Comparison of ENCODE assay signal across 8 mouse cellular contexts in genomic region chr9:21352463-21353372, GRCm38 (mm10). TPM values are rescaled to one million over a fixed set of nuclear protein-coding genes. Genes with fewer than 3 reads are reported as not detected.
DNase-seq lines count a peak whose midpoint lies in the region; ATAC-seq and TF ChIP-seq lines count a peak whose summit lies in the region.

No protein-coding gene starts in this region.

- ATAC-seq in limb, embryonic 11.5 days (ENCODE audit: insufficient number of reproducible peaks, low FRiP score, low TSS enrichment, low read depth), result no peak

- H3K4me3 ChIP-seq in spleen, adult 2 months (ENCODE audit: extremely low read depth, insufficient read depth, insufficient read length), result no peak overlapping the region
- H3K4me3 ChIP-seq in limb, embryonic 11.5 days (ENCODE audit: low read depth, low read length), result no peak overlapping the region

- H3K9me3 ChIP-seq in limb, embryonic 11.5 days (ENCODE audit: control insufficient read depth, low read length), result no peaks in the 10 kb centered on the region

- TF ChIP-seq CTCF in spleen, adult 2 months (IDR thresholded peaks at IDR 0.05; ENCODE audit: extremely low read depth, insufficient read depth, insufficient read length, insufficient replicate concordance), result no peak

- H3K4me2 ChIP-seq in limb, embryonic 11.5 days (ENCODE audit: low read depth, severe bottlenecking), result no peak overlapping the region

- 31% methylated on average over 20 of the region's 20 CpGs for WGBS in spleen, adult 2 months
- WGBS in limb, embryonic 11.5 days, result 43% methylated on average over 20 of the region's 20 CpGs

- H3K4me1 ChIP-seq in spleen, adult 2 months (ENCODE audit: control insufficient read depth, insufficient read depth, insufficient read length), result no peaks in the 10 kb centered on the region
- peaks cover 6% of the 10 kb centered on the region; the same call in 1 of the 2 replicates for H3K4me1 ChIP-seq in limb, embryonic 11.5 days (ENCODE audit: control insufficient read depth, insufficient read depth, low read length)

- TF ChIP-seq POLR2A in spleen, adult 2 months (IDR thresholded peaks at IDR 0.05; ENCODE audit: low read depth, low read length), result no peak

- H3K27me3 ChIP-seq in spleen, adult 2 months (ENCODE audit: control insufficient read depth, insufficient read depth, low read length), result no peaks in the 10 kb centered on the region
- H3K27me3 ChIP-seq in limb, embryonic 11.5 days (ENCODE audit: control insufficient read depth, insufficient read depth, low read length), result no peaks in the 10 kb centered on the region

- no peak overlapping the region for H3K9ac ChIP-seq in limb, embryonic 11.5 days (ENCODE audit: low read length)

- DNase-seq in embryo, embryonic 10 days (ENCODE audit: low spot score), result peak; percentile 17
- DNase-seq in embryo, embryonic 10.5 days (ENCODE audit: low spot score), result no peak
- DNase-seq in spleen, adult 2 months (ENCODE audit: low read depth in 1 of 2, low spot score in 2 of 2), result no peak
- DNase-seq in spleen, postnatal 36 days (ENCODE audit: low spot score in 2 of 2), result no peak
- DNase-seq in limb, embryonic 11.5 days (ENCODE audit: low spot score), result no peak
- DNase-seq in thymus, postnatal 4 days, result peak; percentile 42
- no peak for DNase-seq in urinary bladder, adult 18-20 months (ENCODE audit: low spot score in 2 of 2)
- no peak for DNase-seq in left cerebral cortex, adult 8-10 months (ENCODE audit: low spot score in 2 of 2)

- H3K27ac ChIP-seq in spleen, adult 2 months (ENCODE audit: insufficient read depth, low read length), result peak overlapping the region; percentile 2; the same call in 1 of the 2 replicates
- 0 out of 2 replicates have a peak overlapping the region, but pooled peaks have one; percentile 8 for H3K27ac ChIP-seq in limb, embryonic 11.5 days (replicated peaks; ENCODE audit: low read depth, low read length)

- peaks cover 53% of the 10 kb centered on the region for H3K36me3 ChIP-seq in spleen, adult 2 months (ENCODE audit: control insufficient read depth, insufficient read depth, low read length)
- H3K36me3 ChIP-seq in limb, embryonic 11.5 days (ENCODE audit: control insufficient read depth, insufficient read depth, low read length), result peaks cover 10% of the 10 kb centered on the region; the same call in 1 of the 2 replicates

RNA-seq across cellular contexts. Expression of gene Ilf3, which starts 15.0 kb away (rescaled TPM):
- polyA plus RNA-seq in spleen, adult 2 months (2012; rRNA removed), result 54.2 and 59.6 TPM in 2 replicates
- polyA plus RNA-seq in limb, embryonic 11.5 days (2014; fragmentation: Nextera tagmentation; extraction: Ambion mirVana), result 268 and 285 TPM in 2 replicates
- 10 to 100 TPM; 90.2 to 93.1 (median 91.0) TPM for total RNA-seq in left cerebral cortex, adult 8-10 months (2022)

RNA-seq across cellular contexts. Expression of gene Slc44a2, which starts 32.2 kb away (rescaled TPM):
- 166 and 184 TPM in 2 replicates for polyA plus RNA-seq in spleen, adult 2 months (2012; rRNA removed)
- polyA plus RNA-seq in limb, embryonic 11.5 days (2014; fragmentation: Nextera tagmentation; extraction: Ambion mirVana), result 79.9 and 84.5 TPM in 2 replicates
- 10 to 100 TPM; 48.0 to 68.9 (median 52.3) TPM for total RNA-seq in left cerebral cortex, adult 8-10 months (2022)

RNA-seq across cellular contexts. Expression of gene Ap1m2, which starts 40.6 kb away (rescaled TPM):
- polyA plus RNA-seq in spleen, adult 2 months (2012; rRNA removed), result 2.0 and 2.5 TPM in 2 replicates
- polyA plus RNA-seq in limb, embryonic 11.5 days (2014; fragmentation: Nextera tagmentation; extraction: Ambion mirVana), result 8.0 and 8.2 TPM in 2 replicates
- total RNA-seq in left cerebral cortex, adult 8-10 months (2022), result 1 to 10 TPM; 1.2 to 1.5 (median 1.4) TPM

RNA-seq across cellular contexts. Expression of gene Qtrt1, which starts 58.9 kb away (rescaled TPM):
- 38.7 and 63.6 TPM in 2 replicates for polyA plus RNA-seq in spleen, adult 2 months (2012; rRNA removed)
- 48.3 and 50.3 TPM in 2 replicates for polyA plus RNA-seq in limb, embryonic 11.5 days (2014; fragmentation: Nextera tagmentation; extraction: Ambion mirVana)
- total RNA-seq in left cerebral cortex, adult 8-10 months (2022), result 10 to 100 TPM; 17.0 to 28.0 (median 23.5) TPM

Comparison
In these comparisons a context has a peak if more than half of its experiments do, and no peak if none do; other contexts are left out.
1. DNase-seq: peak in embryo, embryonic 10 days (single experiment) and thymus, postnatal 4 days (single experiment); none in embryo, embryonic 10.5 days (single experiment), spleen, adult 2 months (0 of 2), spleen, postnatal 36 days (0 of 2), limb, embryonic 11.5 days (single experiment), urinary bladder, adult 18-20 months (0 of 2) and left cerebral cortex, adult 8-10 months (0 of 2).